Mouse (Mus musculus) G1E (cell line): ENCODE measurements at regions not wholly inside any gene's neighbourhood (a gene's known extent, or its start where the extent isn't known, plus 50 kb on each side); places are given as distances from the start of the nearest gene placed in this dataset.

Experiments
- CTCF ChIP-seq: IDR thresholded peaks from 2 replicates; pipeline ENCODE4 v1.5.1; 2012; ENCODE audit warnings: low read depth, low read length, inconsistent platforms, mixed read lengths
- GATA1 ChIP-seq: IDR thresholded peaks from 2 replicates; pipeline ENCODE4 v1.6.1; 2012; ENCODE audit warnings: borderline replicate concordance, low read length, inconsistent platforms, mixed read lengths
- GATA2 ChIP-seq: IDR thresholded peaks from 2 replicates; pipeline ENCODE4 v1.6.1; 2012; ENCODE audit warnings: low read depth, low read length, inconsistent platforms, borderline replicate concordance
- POLR2AphosphoS5 ChIP-seq: IDR thresholded peaks from 2 replicates; pipeline ENCODE4 v1.6.1; 2012; ENCODE audit warnings: low read depth, low read length, inconsistent platforms; ENCODE audit not compliant: insufficient replicate concordance
- TAL1 ChIP-seq: conservative IDR thresholded peaks from 2 replicates; pipeline ENCODE4 v1.6.1; 2012; ENCODE audit warnings: low read depth, low read length, inconsistent platforms, mixed read lengths

GRCm38 (mm10) chr11:20887044-20887443, 56.2 kb upstream of the Lgalsl start:
- no peak for TF ChIP-seq CTCF
- no peak for TF ChIP-seq TAL1
- no peak for TF ChIP-seq GATA1
- no peak for TF ChIP-seq GATA2
- TF ChIP-seq POLR2AphosphoS5, result no peak
